Mouse (Mus musculus) liver, adult 2 months (tissue): ENCODE data around the gene BC048562.

Source experiments
- CTCF ChIP-seq: fragments of 200-500 bp; IDR thresholded peaks from 2 replicates; pipeline ENCODE4 v1.5.1; 2011; ENCODE audit warnings: low read depth, low read length, control low read depth
- POLR2A ChIP-seq: fragments of 200-500 bp; IDR thresholded peaks from 2 replicates; pipeline ENCODE4 v1.6.1; 2011; ENCODE audit warnings: low read length, control low read depth; ENCODE audit not compliant: insufficient read depth; ENCODE audit errors: extremely low read depth

- TF ChIP-seq POLR2A (no peak), CTCF (no peak)
Measured at GRCm38 (mm10) chr9:108439176-108439575, 2.9 kb downstream of the BC048562 start.
